9 mouse cellular contexts compared by ENCODE assay signal in the genomic region with DNA sequence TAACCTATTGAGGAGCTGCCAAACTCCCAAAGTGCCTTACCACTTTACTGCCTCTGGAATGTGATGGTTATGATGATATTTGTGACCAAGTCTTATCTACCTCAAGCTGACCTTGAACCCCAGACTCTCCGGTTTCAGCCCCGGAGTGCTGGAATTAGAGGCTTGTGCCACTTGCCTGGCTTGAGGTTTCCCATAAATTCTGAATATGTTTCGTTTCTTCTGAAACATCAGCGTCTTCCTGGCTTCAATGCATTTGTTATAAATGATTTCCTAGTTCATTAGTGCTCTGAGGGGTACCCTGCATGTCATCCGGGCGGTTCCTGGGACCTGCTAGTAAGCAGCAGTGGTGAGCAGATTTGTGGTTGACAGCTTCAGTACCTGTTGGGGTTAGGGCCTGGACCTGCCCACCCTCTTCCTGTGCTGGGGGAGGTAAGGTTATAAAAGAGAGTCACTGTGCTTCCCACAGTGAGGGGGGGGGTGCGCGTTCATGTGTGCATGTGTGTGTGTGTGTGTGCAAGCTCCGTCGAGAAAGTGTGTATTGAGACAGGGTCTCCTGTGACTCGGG. TPM values are rescaled to one million over a fixed set of nuclear protein-coding genes. Genes with fewer than 3 reads are reported as not detected.
DNase-seq lines count a peak whose midpoint lies in the region; ATAC-seq and TF ChIP-seq lines count a peak whose summit lies in the region.
"Had no signal": no experiment of that assay in that cellular context is flagged by ENCODE, and none has a peak within 500 bp of the region (broad histone marks: within the 10 kb centered on the region; RNA-seq: fewer than 3 reads in every experiment).

No protein-coding gene starts in this region.

- H3K27me3 ChIP-seq in liver, adult 2 months (ENCODE audit: control insufficient read depth, insufficient read depth, low read length): no peaks in the 10 kb centered on the region
- H3K27me3 ChIP-seq in hindbrain, embryonic 16.5 days (replicated peaks; ENCODE audit: control insufficient read depth, insufficient read depth, low read length): no peaks in the 10 kb centered on the region
- no peaks in the 10 kb centered on the region for H3K27me3 ChIP-seq in midbrain, postnatal 0 days (ENCODE audit: insufficient read depth, low read length)

- H3K27ac ChIP-seq in liver, adult 2 months (replicated peaks; ENCODE audit: insufficient read depth, low read depth, low read length): peak overlapping the region; percentile 27
- H3K27ac ChIP-seq in hindbrain, embryonic 16.5 days (ENCODE audit: low read depth, low read length): no peak overlapping the region
- no peak overlapping the region for H3K27ac ChIP-seq in midbrain, postnatal 0 days (ENCODE audit: low read depth, low read length)

- H3K9ac ChIP-seq in liver, adult 2 months (ENCODE audit: low read depth, low read length): peak overlapping the region; percentile 27
- H3K9ac ChIP-seq in hindbrain, embryonic 16.5 days (ENCODE audit: low read depth, low read length): no peak overlapping the region; the same call in 1 of the 2 replicates
- H3K9ac ChIP-seq in midbrain, postnatal 0 days (replicated peaks; ENCODE audit: low read length, poor library complexity, severe bottlenecking): no peak overlapping the region

- no peaks in the 10 kb centered on the region for H3K9me3 ChIP-seq in hindbrain, embryonic 16.5 days (ENCODE audit: control insufficient read depth, low read length)
- no peaks in the 10 kb centered on the region for H3K9me3 ChIP-seq in midbrain, postnatal 0 days (ENCODE audit: low read length)

- peak overlapping the region; percentile 73; the same call in 1 of the 2 replicates for H3K4me3 ChIP-seq in liver, adult 2 months (ENCODE audit: insufficient read depth, low read depth, low read length)
- no peak overlapping the region for H3K4me3 ChIP-seq in hindbrain, embryonic 16.5 days (ENCODE audit: low read length)
- no peak overlapping the region for H3K4me3 ChIP-seq in midbrain, postnatal 0 days (ENCODE audit: low read depth, low read length)

- peaks cover 26% of the 10 kb centered on the region; the same call in 1 of the 2 replicates for H3K79me2 ChIP-seq in liver, adult 2 months (ENCODE audit: control insufficient read depth, insufficient read depth, low read length)

- H3K4me1 ChIP-seq in liver, adult 2 months (ENCODE audit: control insufficient read depth, insufficient read depth, low read length): peaks cover 31% of the 10 kb centered on the region
- H3K4me1 ChIP-seq in hindbrain, embryonic 16.5 days (ENCODE audit: control insufficient read depth, insufficient read depth, low read depth, low read length): peaks cover 19% of the 10 kb centered on the region
- H3K4me1 ChIP-seq in midbrain, postnatal 0 days (ENCODE audit: insufficient read depth, low read length): peaks cover 6% of the 10 kb centered on the region; the same call in 1 of the 2 replicates

- no peak for TF ChIP-seq CTCF in liver, adult 2 months (IDR thresholded peaks at IDR 0.05; ENCODE audit: low read depth, low read length)
- TF ChIP-seq CTCF in midbrain, postnatal 0 days (IDR thresholded peaks at IDR 0.05): no peak

- ATAC-seq in CD4-positive, CD25-positive, alpha-beta regulatory T cell, adult 4 months: no peak
- no peak for ATAC-seq in hindbrain, embryonic 16.5 days
- ATAC-seq in midbrain, postnatal 0 days (ENCODE audit: low FRiP score): no peak

- 48% methylated on average over 11 of the region's 11 CpGs for WGBS in liver, adult 2 months
- WGBS in hindbrain, embryonic 16.5 days: 85% methylated on average over 11 of the region's 11 CpGs
- 94% methylated on average over 11 of the region's 11 CpGs for WGBS in midbrain, postnatal 0 days

- no peaks in the 10 kb centered on the region for H3K36me3 ChIP-seq in liver, adult 2 months (ENCODE audit: control insufficient read depth, insufficient read depth, low read length)
- no peaks in the 10 kb centered on the region for H3K36me3 ChIP-seq in hindbrain, embryonic 16.5 days (ENCODE audit: control insufficient read depth, insufficient read depth, low read length)
- no peaks in the 10 kb centered on the region for H3K36me3 ChIP-seq in midbrain, postnatal 0 days (ENCODE audit: insufficient read depth, low read length)

- TF ChIP-seq POLR2A in liver, adult 2 months (IDR thresholded peaks at IDR 0.05; ENCODE audit: extremely low read depth, insufficient read depth, low read length): no peak

- peak overlapping the region; percentile 73 for H3K4me2 ChIP-seq in hindbrain, embryonic 16.5 days (ENCODE audit: low read length)
- peak overlapping the region; percentile 92; the same call in 1 of the 2 replicates for H3K4me2 ChIP-seq in midbrain, postnatal 0 days (ENCODE audit: low read depth, low read length, poor library complexity, severe bottlenecking)

- peak; percentile 56 for DNase-seq in CD4-positive, CD25-positive, alpha-beta regulatory T cell, adult 2 months (ENCODE audit: low read depth, low spot score)
- peak; percentile 74 for DNase-seq in liver, adult 2 months (ENCODE audit: extremely low read depth, low read depth, low spot score)
- DNase-seq in liver: no peak
- DNase-seq in midbrain, postnatal 0 days (ENCODE audit: low spot score): no peak
- no peak for DNase-seq in cerebellum, postnatal 25 days
- no peak for DNase-seq in yolk sac, embryonic 10.5 days (ENCODE audit: low spot score)
- DNase-seq: kidney, postnatal 14 days had no signal

RNA-seq across cellular contexts. Expression of a gene that starts 1.5 kb away (rescaled TPM):
- polyA plus RNA-seq in CD4-positive, CD25-positive, alpha-beta regulatory T cell, adult 4 months (2017; shearing (Covaris generic)): 10 to 100 TPM; 58.0 to 61.9 TPM
- total RNA-seq in liver, adult 2 months (2014; rRNA removed): 27.7 and 38.9 TPM in 2 replicates
- polyA plus RNA-seq in liver, adult 2 months (2012; rRNA removed): 30.2 and 35.7 TPM in 2 replicates
- polyA plus RNA-seq in hindbrain, embryonic 16.5 days (2015; fragmentation: Nextera tagmentation; extraction: Ambion mirVana): 35.6 and 35.9 TPM in 2 replicates
- 37.3 and 41.1 TPM in 2 replicates for total RNA-seq in midbrain, postnatal 0 days (2014; rRNA removed)
- polyA plus RNA-seq in midbrain, postnatal 0 days (2015; fragmentation: Nextera tagmentation; extraction: Ambion mirVana): 37.1 and 37.8 TPM in 2 replicates

RNA-seq across cellular contexts. Expression of a gene that starts 22.4 kb away (rescaled TPM):
- not detected for polyA plus RNA-seq in CD4-positive, CD25-positive, alpha-beta regulatory T cell, adult 4 months (2017; shearing (Covaris generic))
- total RNA-seq in liver, adult 2 months (2014; rRNA removed): not detected in 2 replicates
- not detected in 2 replicates for polyA plus RNA-seq in liver, adult 2 months (2012; rRNA removed)
- 6.6 and 7.7 TPM in 2 replicates for polyA plus RNA-seq in hindbrain, embryonic 16.5 days (2015; fragmentation: Nextera tagmentation; extraction: Ambion mirVana)
- total RNA-seq in midbrain, postnatal 0 days (2014; rRNA removed): 7.2 and 11.5 TPM in 2 replicates
- 13.1 and 13.2 TPM in 2 replicates for polyA plus RNA-seq in midbrain, postnatal 0 days (2015; fragmentation: Nextera tagmentation; extraction: Ambion mirVana)

RNA-seq across cellular contexts. Expression of a gene that starts 25.7 kb away (rescaled TPM):
- polyA plus RNA-seq in CD4-positive, CD25-positive, alpha-beta regulatory T cell, adult 4 months (2017; shearing (Covaris generic)): 1 to 10 TPM in 1 of 2 experiments, not detected in 1; 1.3 TPM
- total RNA-seq in liver, adult 2 months (2014; rRNA removed): 0.27 and 0.37 TPM in 2 replicates
- polyA plus RNA-seq in liver, adult 2 months (2012; rRNA removed): 0.17 and 0.52 TPM in 2 replicates
- 1.2 and 1.3 TPM in 2 replicates for polyA plus RNA-seq in hindbrain, embryonic 16.5 days (2015; fragmentation: Nextera tagmentation; extraction: Ambion mirVana)
- 1.6 and 2.4 TPM in 2 replicates for total RNA-seq in midbrain, postnatal 0 days (2014; rRNA removed)
- polyA plus RNA-seq in midbrain, postnatal 0 days (2015; fragmentation: Nextera tagmentation; extraction: Ambion mirVana): 2.5 and 2.9 TPM in 2 replicates

RNA-seq across cellular contexts. Expression of a gene that starts 48.2 kb away (rescaled TPM):
- polyA plus RNA-seq in CD4-positive, CD25-positive, alpha-beta regulatory T cell, adult 4 months (2017; shearing (Covaris generic)): 10 to 100 TPM; 17.0 to 37.0 TPM
- 7.7 and 9.7 TPM in 2 replicates for total RNA-seq in liver, adult 2 months (2014; rRNA removed)
- 18.6 and 19.1 TPM in 2 replicates for polyA plus RNA-seq in liver, adult 2 months (2012; rRNA removed)
- polyA plus RNA-seq in hindbrain, embryonic 16.5 days (2015; fragmentation: Nextera tagmentation; extraction: Ambion mirVana): 31.9 and 34.6 TPM in 2 replicates
- 19.8 and 20.8 TPM in 2 replicates for total RNA-seq in midbrain, postnatal 0 days (2014; rRNA removed)
- 27.4 and 29.0 TPM in 2 replicates for polyA plus RNA-seq in midbrain, postnatal 0 days (2015; fragmentation: Nextera tagmentation; extraction: Ambion mirVana)

Comparison
In these comparisons a context has a peak if more than half of its experiments do, and no peak if none do; other contexts are left out.
1. DNase-seq: peak in CD4-positive, CD25-positive, alpha-beta regulatory T cell, adult 2 months (single experiment) and liver, adult 2 months (single experiment); none in liver (single experiment), midbrain, postnatal 0 days (single experiment), cerebellum, postnatal 25 days (0 of 2) and yolk sac, embryonic 10.5 days (single experiment).